Mouse (Mus musculus): ENCODE results near the gene Afm. TPM values are rescaled to one million over a fixed set of nuclear protein-coding genes. Genes with fewer than 3 reads are reported as not detected.
A peak's percentile ranks its signal among the peaks of the same experiment; 100 is the strongest.

Gene Afm
- total and polyA plus RNA-seq, 2 experiments from 2014 or later: not detected

DNA sequence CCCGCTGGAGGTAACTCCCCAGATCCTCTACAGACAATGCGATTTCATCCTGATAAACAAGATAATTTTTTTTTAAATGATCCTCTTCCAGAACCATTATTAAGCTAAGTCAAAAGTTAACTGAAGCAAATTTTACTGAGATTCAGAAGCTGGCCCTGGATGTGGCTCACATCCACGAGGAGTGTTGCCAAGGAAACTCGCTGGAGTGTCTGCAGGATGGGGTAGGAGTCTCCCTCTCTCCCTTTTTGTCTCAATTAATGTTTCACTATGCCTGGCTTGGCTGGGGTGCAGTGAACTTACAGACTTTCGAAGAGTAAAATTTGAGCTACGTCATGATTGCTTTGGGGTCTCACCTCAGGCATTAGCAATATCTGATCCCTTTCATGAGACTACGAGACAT is 19.2 kb upstream of the Afm start:
- no peaks in the 10 kb centered on the region for H3K4me1 ChIP-seq (ENCODE audit: insufficient read depth, low read length)
- no peak for TF ChIP-seq CTCF (IDR thresholded peaks at IDR 0.05)
- 66% methylated on average over 7 of the region's 7 CpGs for WGBS
- no peaks in the 10 kb centered on the region for H3K36me3 ChIP-seq (ENCODE audit: insufficient read depth, low read length)
- no peaks in the 10 kb centered on the region for H3K9me3 ChIP-seq (ENCODE audit: low read length)
- no peak overlapping the region for H3K9ac ChIP-seq (replicated peaks; ENCODE audit: low read length, poor library complexity, severe bottlenecking)
- no peak overlapping the region for H3K4me2 ChIP-seq (ENCODE audit: low read depth, low read length, poor library complexity, severe bottlenecking)
- DNase-seq (ENCODE audit: low spot score): no peak
- no peaks in the 10 kb centered on the region for H3K27me3 ChIP-seq (ENCODE audit: insufficient read depth, low read length)
- H3K27ac ChIP-seq (ENCODE audit: low read depth, low read length): no peak overlapping the region
- no peak for ATAC-seq (ENCODE audit: low FRiP score)
- H3K4me3 ChIP-seq (ENCODE audit: low read depth, low read length): no peak overlapping the region

DNA sequence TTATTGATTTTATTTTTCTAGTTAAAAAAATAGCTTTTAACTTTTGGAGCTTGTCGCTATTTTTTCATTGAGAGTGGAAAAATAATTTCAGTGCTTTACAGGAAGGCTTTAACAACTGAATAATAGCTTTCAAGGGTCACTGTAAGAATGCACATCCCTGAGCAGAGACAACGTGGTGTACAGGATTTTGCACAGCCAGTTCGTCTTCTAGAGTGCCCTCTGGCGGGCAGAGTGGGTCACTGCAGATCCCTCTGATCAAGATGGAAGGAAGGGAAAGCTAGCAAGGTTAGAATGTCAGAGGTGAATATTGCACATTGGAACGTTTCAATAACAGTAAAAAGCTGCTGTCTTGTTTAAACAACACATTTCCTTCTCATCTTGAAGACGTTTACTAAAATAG is 18.0 kb upstream of the Afm start:
- WGBS: 6% methylated on average over 6 of the region's 6 CpGs
- Histone ChIP-seq H3K4me3 (ENCODE audit: low read depth, low read length) (no peak overlapping the region), H3K9me3 (ENCODE audit: low read length) (no peaks in the 10 kb centered on the region), H3K27ac (ENCODE audit: low read depth, low read length) (no peak overlapping the region), H3K27me3 (ENCODE audit: insufficient read depth, low read length) (no peaks in the 10 kb centered on the region), H3K9ac (replicated peaks; ENCODE audit: low read length, poor library complexity, severe bottlenecking) (no peak overlapping the region), H3K4me1 (ENCODE audit: insufficient read depth, low read length) (no peaks in the 10 kb centered on the region), H3K36me3 (ENCODE audit: insufficient read depth, low read length) (no peaks in the 10 kb centered on the region), H3K4me2 (ENCODE audit: low read depth, low read length, poor library complexity, severe bottlenecking) (no peak overlapping the region)
- peak; percentile 74 for DNase-seq (ENCODE audit: low spot score)
- no peak for ATAC-seq (ENCODE audit: low FRiP score)
- peak; percentile 87 for TF ChIP-seq CTCF (IDR thresholded peaks at IDR 0.05)

GRCm38 (mm10) chr5:90501752-90502151 is 17.0 kb upstream of the Afm start:
- no peaks in the 10 kb centered on the region for H3K27me3 ChIP-seq (ENCODE audit: insufficient read depth, low read length)
- no peak overlapping the region for H3K4me2 ChIP-seq (ENCODE audit: low read depth, low read length, poor library complexity, severe bottlenecking)
- no peaks in the 10 kb centered on the region for H3K9me3 ChIP-seq (ENCODE audit: low read length)
- no peaks in the 10 kb centered on the region for H3K36me3 ChIP-seq (ENCODE audit: insufficient read depth, low read length)
- ATAC-seq (ENCODE audit: low FRiP score): no peak
- H3K9ac ChIP-seq (replicated peaks; ENCODE audit: low read length, poor library complexity, severe bottlenecking): no peak overlapping the region
- no peak for TF ChIP-seq CTCF (IDR thresholded peaks at IDR 0.05)
- WGBS: 91% methylated on average over 5 of the region's 5 CpGs
- H3K27ac ChIP-seq (ENCODE audit: low read depth, low read length): no peak overlapping the region
- no peak for DNase-seq (ENCODE audit: low spot score)
- no peaks in the 10 kb centered on the region for H3K4me1 ChIP-seq (ENCODE audit: insufficient read depth, low read length)
- no peak overlapping the region for H3K4me3 ChIP-seq (ENCODE audit: low read depth, low read length)

DNA sequence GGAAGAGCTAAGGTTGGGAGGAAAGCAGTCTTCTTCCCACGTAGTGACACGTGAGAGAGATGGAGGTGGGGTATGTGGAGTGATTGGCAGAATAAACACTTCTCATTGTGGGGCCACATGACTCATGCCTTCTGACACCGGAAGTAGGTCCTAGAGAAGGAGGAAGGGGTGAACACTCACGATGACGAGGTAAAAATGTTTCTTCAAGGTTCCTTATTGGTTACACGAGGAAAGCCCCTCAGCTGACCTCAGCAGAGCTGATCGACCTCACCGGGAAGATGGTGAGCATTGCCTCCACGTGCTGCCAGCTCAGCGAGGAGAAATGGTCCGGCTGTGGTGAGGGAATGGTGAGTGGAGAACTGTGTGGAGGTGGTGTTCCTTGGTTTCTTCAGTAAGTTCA is 14.0 kb upstream of the Afm start:
- H3K4me1 ChIP-seq (ENCODE audit: insufficient read depth, low read length): no peaks in the 10 kb centered on the region
- no peak overlapping the region for H3K4me3 ChIP-seq (ENCODE audit: low read depth, low read length)
- H3K27ac ChIP-seq (ENCODE audit: low read depth, low read length): no peak overlapping the region
- 81% methylated on average over 11 of the region's 11 CpGs for WGBS
- no peak overlapping the region for H3K9ac ChIP-seq (replicated peaks; ENCODE audit: low read length, poor library complexity, severe bottlenecking)
- DNase-seq (ENCODE audit: low spot score) (no peak), ATAC-seq (ENCODE audit: low FRiP score) (no peak)
- H3K27me3 ChIP-seq (ENCODE audit: insufficient read depth, low read length): no peaks in the 10 kb centered on the region
- no peak overlapping the region for H3K4me2 ChIP-seq (ENCODE audit: low read depth, low read length, poor library complexity, severe bottlenecking)
- no peak for TF ChIP-seq CTCF (IDR thresholded peaks at IDR 0.05)
- no peaks in the 10 kb centered on the region for H3K36me3 ChIP-seq (ENCODE audit: insufficient read depth, low read length)
- H3K9me3 ChIP-seq (ENCODE audit: low read length): no peaks in the 10 kb centered on the region

- no peak for TF ChIP-seq CTCF (IDR thresholded peaks at IDR 0.05)
- Histone ChIP-seq H3K9me3 (ENCODE audit: low read length) (no peaks in the 10 kb centered on the region), H3K4me1 (ENCODE audit: insufficient read depth, low read length) (no peaks in the 10 kb centered on the region), H3K4me3 (ENCODE audit: low read depth, low read length) (no peak overlapping the region), H3K36me3 (ENCODE audit: insufficient read depth, low read length) (no peaks in the 10 kb centered on the region), H3K27me3 (ENCODE audit: insufficient read depth, low read length) (no peaks in the 10 kb centered on the region), H3K4me2 (ENCODE audit: low read depth, low read length, poor library complexity, severe bottlenecking) (no peak overlapping the region), H3K27ac (ENCODE audit: low read depth, low read length) (no peak overlapping the region), H3K9ac (replicated peaks; ENCODE audit: low read length, poor library complexity, severe bottlenecking) (no peak overlapping the region)
- WGBS: 50% methylated on average over 2 of the region's 2 CpGs
- ATAC-seq (ENCODE audit: low FRiP score) (no peak), DNase-seq (ENCODE audit: low spot score) (peak; percentile 41)
Observed at GRCm38 (mm10) chr5:90506507-90506906, 12.2 kb upstream of the Afm start.

- Histone ChIP-seq H3K27me3 (ENCODE audit: insufficient read depth, low read length) (no peaks in the 10 kb centered on the region), H3K4me1 (ENCODE audit: insufficient read depth, low read length) (no peaks in the 10 kb centered on the region), H3K4me3 (ENCODE audit: low read depth, low read length) (no peak overlapping the region), H3K36me3 (ENCODE audit: insufficient read depth, low read length) (no peaks in the 10 kb centered on the region), H3K9ac (replicated peaks; ENCODE audit: low read length, poor library complexity, severe bottlenecking) (no peak overlapping the region), H3K9me3 (ENCODE audit: low read length) (no peaks in the 10 kb centered on the region), H3K4me2 (ENCODE audit: low read depth, low read length, poor library complexity, severe bottlenecking) (no peak overlapping the region), H3K27ac (ENCODE audit: low read depth, low read length) (no peak overlapping the region)
- ATAC-seq (ENCODE audit: low FRiP score) (peak; percentile 52), DNase-seq (ENCODE audit: low spot score) (peak; percentile 72)
- 31% methylated on average over 13 of the region's 13 CpGs for WGBS
- no peak for TF ChIP-seq CTCF (IDR thresholded peaks at IDR 0.05)
Observed at GRCm38 (mm10) chr5:90507411-90507949, 11.3 kb upstream of the Afm start.
